Mouse (Mus musculus): Measurements from ENCODE around the gene Cep126. TPM values are rescaled to one million over a fixed set of nuclear protein-coding genes. Genes with fewer than 3 reads are reported as not detected.

Cep126 gene
- total RNA-seq, 4 experiments from 2014 or later: 13.6 to 24.6 (median 18.1) TPM

Other genes starting within 250 kb of the Cep126 start
- 10 to 100 TPM; 18.3 to 22.7 (median 19.8) TPM for gene Yap1, start 129.7 kb downstream of the Cep126 start, total RNA-seq (2022)
- 10 to 100 TPM; 10.0 to 13.5 (median 13.0) TPM for gene Cfap300, start 91.5 kb downstream of the Cep126 start, total RNA-seq (2022)

All from layer of hippocampus, adult 8-10 months (tissue).